Mouse (Mus musculus): ENCODE measurements around the gene Tnk1. TPM values are rescaled to one million over a fixed set of nuclear protein-coding genes. Genes with fewer than 3 reads are reported as not detected.

Tnk1 gene
- total and polyA plus RNA-seq, 2 experiments from 2014 or later, result 0.50 TPM; not detected in 1

- Histone ChIP-seq H3K4me3 (ENCODE audit: low read depth, low read length) (peak within 1 kb of the TSS; percentile 57), H3K4me2 (ENCODE audit: low read depth, low read length) (peak within 1 kb of the TSS; percentile 84), H3K27ac (ENCODE audit: low read depth) (peak within 1 kb of the TSS; percentile 18; the same call in 1 of the 2 replicates), H3K9ac (replicated peaks; ENCODE audit: low read depth, low read length) (peak within 1 kb of the TSS; percentile 49; the same call in 1 of the 2 replicates), H3K27me3 (ENCODE audit: control insufficient read depth, insufficient read depth, low read length) (peaks cover 29% of the 10 kb centered on the region), H3K36me3 (replicated peaks; ENCODE audit: control insufficient read depth, insufficient read depth, low read length) (no peaks in the 10 kb centered on the region), H3K9me3 (replicated peaks; ENCODE audit: control insufficient read depth, low read length) (no peaks in the 10 kb centered on the region), H3K4me1 (ENCODE audit: control insufficient read depth, insufficient read depth) (peaks cover 43% of the 10 kb centered on the region)
- WGBS, result 2% methylated on average over 33 of the region's 33 CpGs
- DNase-seq (ENCODE audit: low spot score), result no peak
- no peak for TF ChIP-seq CTCF (IDR thresholded peaks at IDR 0.05; ENCODE audit: low read depth)
- ATAC-seq (ENCODE audit: insufficient read depth, low read depth), result no peak
These were observed 57.1 kb downstream of the Tnk1 start, which contains the start of gene Fgf11 for GRCm38 (mm10) chr11:69801379-69801977. Fgf11 (minus strand) TSS chr11:69801857.

Small RNA genes within 50 kb of the gene (microRNA-seq; reads per million reads assigned to microRNA genes)
- gene Mir6924, result not detected

Other genes with a start within 250 kb of the Tnk1 start
Only the 30 nearest of the 42 such genes appear.
- 0.65 and 1.8 TPM in 2 replicates for gene Tnfsfm13, start 162.6 kb downstream of the Tnk1 start, total RNA-seq (2014; rRNA removed; ENCODE audit: low replicate concordance)
- 2.8 and 3.0 TPM in 2 replicates for gene Tnfsfm13, start 162.6 kb downstream of the Tnk1 start, polyA plus RNA-seq (2015; fragmentation: Nextera tagmentation; extraction: Ambion mirVana)
- gene Polr2a, start 100.1 kb downstream of the Tnk1 start, total RNA-seq (2014; rRNA removed; ENCODE audit: low replicate concordance), result 13.4 and 15.6 TPM in 2 replicates
- gene Polr2a, start 100.1 kb downstream of the Tnk1 start, polyA plus RNA-seq (2015; fragmentation: Nextera tagmentation; extraction: Ambion mirVana), result 6.2 and 6.6 TPM in 2 replicates
- not detected in 2 replicates for gene Slc35g3, start 96.8 kb downstream of the Tnk1 start, total RNA-seq (2014; rRNA removed; ENCODE audit: low replicate concordance)
- 0.18 TPM in 1 of 2 replicates, not detected in the other for gene Slc35g3, start 96.8 kb downstream of the Tnk1 start, polyA plus RNA-seq (2015; fragmentation: Nextera tagmentation; extraction: Ambion mirVana)
- 21.2 and 28.7 TPM in 2 replicates for gene Zbtb4, start 92.8 kb downstream of the Tnk1 start, total RNA-seq (2014; rRNA removed; ENCODE audit: low replicate concordance)
- 2.6 and 2.9 TPM in 2 replicates for gene Zbtb4, start 92.8 kb downstream of the Tnk1 start, polyA plus RNA-seq (2015; fragmentation: Nextera tagmentation; extraction: Ambion mirVana)
- 2.5 and 11.2 TPM in 2 replicates for gene Chrnb1, start 62.8 kb downstream of the Tnk1 start, total RNA-seq (2014; rRNA removed; ENCODE audit: low replicate concordance)
- 2.7 and 3.1 TPM in 2 replicates for gene Chrnb1, start 62.8 kb downstream of the Tnk1 start, polyA plus RNA-seq (2015; fragmentation: Nextera tagmentation; extraction: Ambion mirVana)
- gene Fgf11, start 56.9 kb downstream of the Tnk1 start, total RNA-seq (2014; rRNA removed; ENCODE audit: low replicate concordance), result 5.3 and 5.7 TPM in 2 replicates
- 0.75 and 1.0 TPM in 2 replicates for gene Fgf11, start 56.9 kb downstream of the Tnk1 start, polyA plus RNA-seq (2015; fragmentation: Nextera tagmentation; extraction: Ambion mirVana)
- 0.43 and 2.7 TPM in 2 replicates for gene Tmem102, start 53.1 kb downstream of the Tnk1 start, total RNA-seq (2014; rRNA removed; ENCODE audit: low replicate concordance)
- 2.6 TPM in 2 replicates for gene Tmem102, start 53.1 kb downstream of the Tnk1 start, polyA plus RNA-seq (2015; fragmentation: Nextera tagmentation; extraction: Ambion mirVana)
- gene Gm39566, start 43.4 kb downstream of the Tnk1 start, total RNA-seq (2014; rRNA removed; ENCODE audit: low replicate concordance), result not detected in 2 replicates
- not detected in 2 replicates for gene Gm39566, start 43.4 kb downstream of the Tnk1 start, polyA plus RNA-seq (2015; fragmentation: Nextera tagmentation; extraction: Ambion mirVana)
- not detected in 2 replicates for gene Spem2, start 40.3 kb downstream of the Tnk1 start, total RNA-seq (2014; rRNA removed; ENCODE audit: low replicate concordance)
- gene Spem2, start 40.3 kb downstream of the Tnk1 start, polyA plus RNA-seq (2015; fragmentation: Nextera tagmentation; extraction: Ambion mirVana), result not detected in 2 replicates
- not detected in 2 replicates for gene Spem1, start 36.5 kb downstream of the Tnk1 start, total RNA-seq (2014; rRNA removed; ENCODE audit: low replicate concordance)
- gene Spem1, start 36.5 kb downstream of the Tnk1 start, polyA plus RNA-seq (2015; fragmentation: Nextera tagmentation; extraction: Ambion mirVana), result not detected in 2 replicates
- 4.5 and 10.1 TPM in 2 replicates for gene Nlgn2, start 20.9 kb downstream of the Tnk1 start, total RNA-seq (2014; rRNA removed; ENCODE audit: low replicate concordance)
- 0.89 TPM in 2 replicates for gene Nlgn2, start 20.9 kb downstream of the Tnk1 start, polyA plus RNA-seq (2015; fragmentation: Nextera tagmentation; extraction: Ambion mirVana)
- gene Tmem256, start 20.2 kb downstream of the Tnk1 start, total RNA-seq (2014; rRNA removed; ENCODE audit: low replicate concordance), result 78.5 and 169 TPM in 2 replicates
- gene Tmem256, start 20.2 kb downstream of the Tnk1 start, polyA plus RNA-seq (2015; fragmentation: Nextera tagmentation; extraction: Ambion mirVana), result 411 and 424 TPM in 2 replicates
- 50.9 and 64.0 TPM in 2 replicates for gene Plscr3, start 12.4 kb downstream of the Tnk1 start, total RNA-seq (2014; rRNA removed; ENCODE audit: low replicate concordance)
- gene Plscr3, start 12.4 kb downstream of the Tnk1 start, polyA plus RNA-seq (2015; fragmentation: Nextera tagmentation; extraction: Ambion mirVana), result 60.5 and 62.3 TPM in 2 replicates
- gene Tmem95, start 19.3 kb upstream of the Tnk1 start, total RNA-seq (2014; rRNA removed; ENCODE audit: low replicate concordance), result not detected in 2 replicates
- not detected in 2 replicates for gene Tmem95, start 19.3 kb upstream of the Tnk1 start, polyA plus RNA-seq (2015; fragmentation: Nextera tagmentation; extraction: Ambion mirVana)
- 2.3 and 9.4 TPM in 2 replicates for gene Kctd11, start 22.7 kb upstream of the Tnk1 start, total RNA-seq (2014; rRNA removed; ENCODE audit: low replicate concordance)
- gene Kctd11, start 22.7 kb upstream of the Tnk1 start, polyA plus RNA-seq (2015; fragmentation: Nextera tagmentation; extraction: Ambion mirVana), result 1.9 and 2.3 TPM in 2 replicates
- 2.5 and 9.7 TPM in 2 replicates for gene Acap1, start 36.8 kb upstream of the Tnk1 start, total RNA-seq (2014; rRNA removed; ENCODE audit: low replicate concordance)
- gene Acap1, start 36.8 kb upstream of the Tnk1 start, polyA plus RNA-seq (2015; fragmentation: Nextera tagmentation; extraction: Ambion mirVana), result 2.5 TPM in 2 replicates
- gene 2810408A11Rik, start 42.3 kb upstream of the Tnk1 start, total RNA-seq (2014; rRNA removed; ENCODE audit: low replicate concordance), result 1.8 and 6.3 TPM in 2 replicates
- gene 2810408A11Rik, start 42.3 kb upstream of the Tnk1 start, polyA plus RNA-seq (2015; fragmentation: Nextera tagmentation; extraction: Ambion mirVana), result 2.8 and 3.9 TPM in 2 replicates
- 39.2 and 59.5 TPM in 2 replicates for gene Neurl4, start 42.3 kb upstream of the Tnk1 start, total RNA-seq (2014; rRNA removed; ENCODE audit: low replicate concordance)
- 3.6 and 4.5 TPM in 2 replicates for gene Neurl4, start 42.3 kb upstream of the Tnk1 start, polyA plus RNA-seq (2015; fragmentation: Nextera tagmentation; extraction: Ambion mirVana)
- 48.6 and 72.4 TPM in 2 replicates for gene Gps2, start 55.2 kb upstream of the Tnk1 start, total RNA-seq (2014; rRNA removed; ENCODE audit: low replicate concordance)
- 37.1 and 38.1 TPM in 2 replicates for gene Gps2, start 55.2 kb upstream of the Tnk1 start, polyA plus RNA-seq (2015; fragmentation: Nextera tagmentation; extraction: Ambion mirVana)
- 469 and 504 TPM in 2 replicates for gene Eif5a, start 63.2 kb upstream of the Tnk1 start, total RNA-seq (2014; rRNA removed; ENCODE audit: low replicate concordance)
- 961 and 973 TPM in 2 replicates for gene Eif5a, start 63.2 kb upstream of the Tnk1 start, polyA plus RNA-seq (2015; fragmentation: Nextera tagmentation; extraction: Ambion mirVana)
- gene Ybx2, start 77.1 kb upstream of the Tnk1 start, total RNA-seq (2014; rRNA removed; ENCODE audit: low replicate concordance), result 16.0 and 25.6 TPM in 2 replicates
- 4.9 and 7.9 TPM in 2 replicates for gene Ybx2, start 77.1 kb upstream of the Tnk1 start, polyA plus RNA-seq (2015; fragmentation: Nextera tagmentation; extraction: Ambion mirVana)
- gene Slc2a4, start 89.5 kb upstream of the Tnk1 start, total RNA-seq (2014; rRNA removed; ENCODE audit: low replicate concordance), result 235 and 267 TPM in 2 replicates
- 89.2 and 89.7 TPM in 2 replicates for gene Slc2a4, start 89.5 kb upstream of the Tnk1 start, polyA plus RNA-seq (2015; fragmentation: Nextera tagmentation; extraction: Ambion mirVana)
- gene Cldn7, start 106.0 kb upstream of the Tnk1 start, total RNA-seq (2014; rRNA removed; ENCODE audit: low replicate concordance), result 0.93 TPM in 1 of 2 replicates, not detected in the other
- gene Cldn7, start 106.0 kb upstream of the Tnk1 start, polyA plus RNA-seq (2015; fragmentation: Nextera tagmentation; extraction: Ambion mirVana), result 0.64 and 1.8 TPM in 2 replicates
- gene Ctdnep1, start 122.4 kb upstream of the Tnk1 start, total RNA-seq (2014; rRNA removed; ENCODE audit: low replicate concordance), result 43.0 and 45.6 TPM in 2 replicates
- gene Ctdnep1, start 122.4 kb upstream of the Tnk1 start, polyA plus RNA-seq (2015; fragmentation: Nextera tagmentation; extraction: Ambion mirVana), result 24.8 and 25.5 TPM in 2 replicates
- gene Elp5, start 123.8 kb upstream of the Tnk1 start, total RNA-seq (2014; rRNA removed; ENCODE audit: low replicate concordance), result 77.7 and 108 TPM in 2 replicates
- gene Elp5, start 123.8 kb upstream of the Tnk1 start, polyA plus RNA-seq (2015; fragmentation: Nextera tagmentation; extraction: Ambion mirVana), result 89.8 and 96.1 TPM in 2 replicates
- 208 and 305 TPM in 2 replicates for gene Gabarap, start 132.4 kb upstream of the Tnk1 start, total RNA-seq (2014; rRNA removed; ENCODE audit: low replicate concordance)
- 472 and 510 TPM in 2 replicates for gene Gabarap, start 132.4 kb upstream of the Tnk1 start, polyA plus RNA-seq (2015; fragmentation: Nextera tagmentation; extraction: Ambion mirVana)
- 27.4 and 54.8 TPM in 2 replicates for gene Phf23, start 137.0 kb upstream of the Tnk1 start, total RNA-seq (2014; rRNA removed; ENCODE audit: low replicate concordance)
- gene Phf23, start 137.0 kb upstream of the Tnk1 start, polyA plus RNA-seq (2015; fragmentation: Nextera tagmentation; extraction: Ambion mirVana), result 30.3 and 34.2 TPM in 2 replicates
- gene Dvl2, start 141.9 kb upstream of the Tnk1 start, total RNA-seq (2014; rRNA removed; ENCODE audit: low replicate concordance), result 10.8 TPM in 2 replicates
- 6.5 and 7.5 TPM in 2 replicates for gene Dvl2, start 141.9 kb upstream of the Tnk1 start, polyA plus RNA-seq (2015; fragmentation: Nextera tagmentation; extraction: Ambion mirVana)
- gene Acadvl, start 156.7 kb upstream of the Tnk1 start, total RNA-seq (2014; rRNA removed; ENCODE audit: low replicate concordance), result 378 and 469 TPM in 2 replicates
- gene Acadvl, start 156.7 kb upstream of the Tnk1 start, polyA plus RNA-seq (2015; fragmentation: Nextera tagmentation; extraction: Ambion mirVana), result 815 and 873 TPM in 2 replicates
- gene Dlg4, start 158.2 kb upstream of the Tnk1 start, total RNA-seq (2014; rRNA removed; ENCODE audit: low replicate concordance), result 3.4 and 10.3 TPM in 2 replicates
- 2.2 TPM in 2 replicates for gene Dlg4, start 158.2 kb upstream of the Tnk1 start, polyA plus RNA-seq (2015; fragmentation: Nextera tagmentation; extraction: Ambion mirVana)